Mouse (Mus musculus): ENCODE results near the gene Msmo1. TPM values are rescaled to one million over a fixed set of nuclear protein-coding genes. Genes with fewer than 3 reads are reported as not detected.
A peak's percentile ranks its signal among the peaks of the same experiment; 100 is the strongest.

Gene Msmo1
- total and polyA plus RNA-seq, 2 experiments from 2014 or later, result 85.9 to 113 TPM

- Histone ChIP-seq H3K27ac (no peak overlapping the region; the same call in 1 of the 2 replicates), H3K9me3 (ENCODE audit: low read length) (no peaks in the 10 kb centered on the region)
These were observed 58.5 kb downstream of the Msmo1 start for GRCm38 (mm10) chr8:64674951-64675585.

DNA sequence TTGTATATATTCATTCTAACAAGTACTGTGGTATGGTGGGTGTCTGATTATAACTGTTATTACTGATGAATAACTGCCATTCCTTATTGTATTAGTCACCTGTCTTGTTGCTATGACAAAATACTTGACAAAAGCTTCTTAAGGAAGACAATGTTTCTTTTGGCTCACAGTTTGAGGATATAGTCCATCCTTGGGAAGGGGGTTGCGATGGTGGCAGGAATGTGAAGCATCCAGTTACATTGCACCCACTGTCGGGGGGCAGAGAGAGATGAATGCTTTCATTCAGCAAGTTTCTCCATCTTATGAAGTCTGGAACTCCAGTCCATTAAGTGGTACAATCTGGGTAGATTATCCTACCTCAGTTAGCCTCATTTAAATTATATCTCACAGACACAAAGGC, 60.7 kb downstream of the Msmo1 start:
- no peak for TF ChIP-seq CTCF (IDR thresholded peaks at IDR 0.05; ENCODE audit: low read depth)
- no peak overlapping the region for H3K4me2 ChIP-seq (ENCODE audit: low read depth, low read length)
- no peak overlapping the region for H3K9ac ChIP-seq (replicated peaks; ENCODE audit: low read length)
- no peaks in the 10 kb centered on the region for H3K27me3 ChIP-seq (ENCODE audit: insufficient read depth, low read length)
- no peaks in the 10 kb centered on the region for H3K9me3 ChIP-seq (ENCODE audit: low read length)
- no peaks in the 10 kb centered on the region for H3K4me1 ChIP-seq (ENCODE audit: insufficient read depth, low read length)
- ATAC-seq (no peak), DNase-seq (ENCODE audit: low spot score) (no peak)
- 59% methylated on average over 2 of the region's 2 CpGs for WGBS
- H3K4me3 ChIP-seq (ENCODE audit: low read length), result no peak overlapping the region
- no peak overlapping the region for H3K27ac ChIP-seq
- no peaks in the 10 kb centered on the region for H3K36me3 ChIP-seq (ENCODE audit: insufficient read depth, low read length)

More at GRCm38 (mm10) chr8:64674951-64675585, 58.5 kb downstream of the Msmo1 start:
- Histone ChIP-seq H3K4me3 (ENCODE audit: low read length) (no peak overlapping the region), H3K4me2 (ENCODE audit: low read depth, low read length) (no peak overlapping the region), H3K4me1 (ENCODE audit: insufficient read depth, low read length) (no peaks in the 10 kb centered on the region), H3K36me3 (ENCODE audit: insufficient read depth, low read length) (no peaks in the 10 kb centered on the region), H3K27me3 (ENCODE audit: insufficient read depth, low read length) (no peaks in the 10 kb centered on the region), H3K9ac (replicated peaks; ENCODE audit: low read length) (no peak overlapping the region)
- no peak for TF ChIP-seq CTCF (IDR thresholded peaks at IDR 0.05; ENCODE audit: low read depth)
- 70% methylated on average over 8 of the region's 8 CpGs for WGBS
- ATAC-seq (no peak), DNase-seq (ENCODE audit: low spot score) (no peak)

- H3K9me3 ChIP-seq (ENCODE audit: low read length), result no peaks in the 10 kb centered on the region
- no peaks in the 10 kb centered on the region for H3K27me3 ChIP-seq (ENCODE audit: insufficient read depth, low read length)
- no peak overlapping the region for H3K9ac ChIP-seq (replicated peaks; ENCODE audit: low read length)
- 7% methylated on average over 1 of the region's 1 CpGs for WGBS
- peak; percentile 65; the same call in 1 of the 2 replicates for ATAC-seq
- H3K4me3 ChIP-seq (ENCODE audit: low read length), result no peak overlapping the region
- H3K36me3 ChIP-seq (ENCODE audit: insufficient read depth, low read length), result no peaks in the 10 kb centered on the region
- H3K4me2 ChIP-seq (ENCODE audit: low read depth, low read length), result no peak overlapping the region
- no peak for TF ChIP-seq CTCF (IDR thresholded peaks at IDR 0.05; ENCODE audit: low read depth)
- H3K27ac ChIP-seq, result no peak overlapping the region
- no peaks in the 10 kb centered on the region for H3K4me1 ChIP-seq (ENCODE audit: insufficient read depth, low read length)
- DNase-seq (ENCODE audit: low spot score), result peak; percentile 47
These were observed 61.7 kb downstream of the Msmo1 start for GRCm38 (mm10) chr8:64671937-64672336.

Other genes with a start within 250 kb of the Msmo1 start
- gene Cpe, start 40.7 kb downstream of the Msmo1 start, total RNA-seq (2014; rRNA removed), result 614 and 704 TPM in 2 replicates
- gene Cpe, start 40.7 kb downstream of the Msmo1 start, polyA plus RNA-seq (2015; fragmentation: Nextera tagmentation; extraction: Ambion mirVana), result 1,088 and 1,129 TPM in 2 replicates
- gene Klhl2, start 116.2 kb upstream of the Msmo1 start, total RNA-seq (2014; rRNA removed), result 35.0 and 41.0 TPM in 2 replicates
- gene Klhl2, start 116.2 kb upstream of the Msmo1 start, polyA plus RNA-seq (2015; fragmentation: Nextera tagmentation; extraction: Ambion mirVana), result 26.3 and 27.4 TPM in 2 replicates
- 21.1 and 22.8 TPM in 2 replicates for gene Tmem192, start 213.4 kb upstream of the Msmo1 start, total RNA-seq (2014; rRNA removed)
- 45.4 and 47.0 TPM in 2 replicates for gene Tmem192, start 213.4 kb upstream of the Msmo1 start, polyA plus RNA-seq (2015; fragmentation: Nextera tagmentation; extraction: Ambion mirVana)